Mouse (Mus musculus): ENCODE measurements at regions not wholly inside any gene's neighbourhood (a gene's known extent, or its start where the extent isn't known, plus 50 kb on each side); places are given as distances from the start of the nearest gene placed in this dataset.
"Not testable (repeated sequence)": the region's sequence is repeated elsewhere in the genome, so short reads cannot be mapped to it uniquely, and the experiment has no call there.

- Histone ChIP-seq H3K4me3 (ENCODE audit: control insufficient read depth in 1 of 2, insufficient read depth in 1 of 2, low read depth in 2 of 2, low read length in 2 of 2) (peak overlapping the region; percentile 78 to 90), H3K9ac (ENCODE audit: control insufficient read depth, low read depth, low read length, poor library complexity, severe bottlenecking) (peak overlapping the region; percentile 56)
- H3K79me2 ChIP-seq (ENCODE audit: control insufficient read depth, insufficient read depth, low read length, poor library complexity); H3K36me3 ChIP-seq (ENCODE audit: control insufficient read depth in 1 of 2, insufficient read depth in 2 of 2, low read length in 2 of 2); H3K27ac ChIP-seq (ENCODE audit: control insufficient read depth, low read depth, low read length); H3K9me3 ChIP-seq (replicated peaks; ENCODE audit: insufficient read depth, low read length); H3K27me3 ChIP-seq (ENCODE audit: control insufficient read depth in 1 of 2, insufficient read depth in 2 of 2, low read length in 2 of 2); H3K4me1 ChIP-seq (ENCODE audit: control insufficient read depth in 1 of 2, insufficient read depth in 2 of 2, low read length in 2 of 2): not testable (repeated sequence)
- DNase-seq (ENCODE audit: low read depth, low spot score) = peak; percentile 58
Measured at GRCm38 (mm10) chr1:50025766-50026165, 874.7 kb upstream of the Tmeff2 start.

- no peaks in the 10 kb centered on the region for H3K9me3 ChIP-seq (replicated peaks; ENCODE audit: insufficient read depth, low read length)
- H3K27me3 ChIP-seq (ENCODE audit: control insufficient read depth in 1 of 2, insufficient read depth in 2 of 2, low read length in 2 of 2) = no peaks in the 10 kb centered on the region
- H3K79me2 ChIP-seq (ENCODE audit: control insufficient read depth, insufficient read depth, low read length, poor library complexity) = no peaks in the 10 kb centered on the region
- TF ChIP-seq USF1 (IDR thresholded peaks at IDR 0.05; ENCODE audit: low read depth, low read length) = no peak
- TF ChIP-seq ZNF384 (IDR thresholded peaks at IDR 0.05; ENCODE audit: low read depth, low read length) = no peak
- no peak for TF ChIP-seq POLR2AphosphoS5 (IDR thresholded peaks at IDR 0.05; ENCODE audit: borderline replicate concordance, low read depth, low read length)
- TF ChIP-seq MAX (IDR thresholded peaks at IDR 0.05; ENCODE audit: low read length) = no peak
- no peak for TF ChIP-seq ZKSCAN1 (IDR thresholded peaks at IDR 0.05; ENCODE audit: low read depth, low read length)
- no peak for TF ChIP-seq POLR2A (IDR thresholded peaks at IDR 0.05; ENCODE audit: control insufficient read depth in 1 of 2, insufficient read depth in 1 of 2, low read depth in 1 of 2, low read length in 2 of 2, poor library complexity in 1 of 2)
- no peak overlapping the region for H3K27ac ChIP-seq (ENCODE audit: control insufficient read depth, low read depth, low read length)
- DNase-seq (ENCODE audit: low read depth, low spot score) = no peak
- no peak overlapping the region for H3K9ac ChIP-seq (ENCODE audit: control insufficient read depth, low read depth, low read length, poor library complexity, severe bottlenecking)
- no peaks in the 10 kb centered on the region for H3K36me3 ChIP-seq (ENCODE audit: control insufficient read depth in 1 of 2, insufficient read depth in 2 of 2, low read length in 2 of 2)
- H3K4me3 ChIP-seq (ENCODE audit: control insufficient read depth in 1 of 2, insufficient read depth in 1 of 2, low read depth in 2 of 2, low read length in 2 of 2) = no peak overlapping the region
- H3K4me1 ChIP-seq (ENCODE audit: control insufficient read depth in 1 of 2, insufficient read depth in 2 of 2, low read length in 2 of 2) = no peaks in the 10 kb centered on the region
Measured at GRCm38 (mm10) chr1:50035261-50035660, 865.2 kb upstream of the Tmeff2 start.

- H3K27ac ChIP-seq (ENCODE audit: control insufficient read depth, low read depth, low read length) = no peak overlapping the region
- H3K9me3 ChIP-seq (replicated peaks; ENCODE audit: insufficient read depth, low read length) = no peaks in the 10 kb centered on the region
- DNase-seq (ENCODE audit: low read depth, low spot score) = no peak
- H3K36me3 ChIP-seq (ENCODE audit: control insufficient read depth in 1 of 2, insufficient read depth in 2 of 2, low read length in 2 of 2) = no peaks in the 10 kb centered on the region
- no peaks in the 10 kb centered on the region for H3K4me1 ChIP-seq (ENCODE audit: control insufficient read depth in 1 of 2, insufficient read depth in 2 of 2, low read length in 2 of 2)
- H3K4me3 ChIP-seq (ENCODE audit: control insufficient read depth in 1 of 2, insufficient read depth in 1 of 2, low read depth in 2 of 2, low read length in 2 of 2) = no peak overlapping the region
- TF ChIP-seq JUND (IDR thresholded peaks at IDR 0.05; ENCODE audit: low read depth, low read length) = no peak
- TF ChIP-seq SMC3 (IDR thresholded peaks at IDR 0.05; ENCODE audit: low read depth, low read length) = no peak
- TF ChIP-seq USF1 (IDR thresholded peaks at IDR 0.05; ENCODE audit: low read depth, low read length) = no peak
- no peak for TF ChIP-seq ETS1 (IDR thresholded peaks at IDR 0.05; ENCODE audit: low read depth, low read length)
- no peak for TF ChIP-seq TBP (IDR thresholded peaks at IDR 0.05; ENCODE audit: low read depth, low read length)
- TF ChIP-seq MYC (IDR thresholded peaks at IDR 0.05; ENCODE audit: low read depth, low read length) = no peak
- no peak for TF ChIP-seq UBTF (IDR thresholded peaks at IDR 0.05; ENCODE audit: borderline replicate concordance, insufficient read depth, low read depth, low read length)
- no peak for TF ChIP-seq RCOR1 (IDR thresholded peaks at IDR 0.05; ENCODE audit: low read depth, low read length)
- TF ChIP-seq CHD1 (IDR thresholded peaks at IDR 0.05; ENCODE audit: low read depth, low read length) = no peak
- TF ChIP-seq TCF12 (IDR thresholded peaks at IDR 0.05; ENCODE audit: low read depth, low read length) = no peak
- TF ChIP-seq POLR2A (IDR thresholded peaks at IDR 0.05; ENCODE audit: control insufficient read depth in 1 of 2, insufficient read depth in 1 of 2, low read depth in 1 of 2, low read length in 2 of 2, poor library complexity in 1 of 2) = no peak
- no peak overlapping the region for H3K9ac ChIP-seq (ENCODE audit: control insufficient read depth, low read depth, low read length, poor library complexity, severe bottlenecking)
- H3K79me2 ChIP-seq (ENCODE audit: control insufficient read depth, insufficient read depth, low read length, poor library complexity) = no peaks in the 10 kb centered on the region
- no peaks in the 10 kb centered on the region for H3K27me3 ChIP-seq (ENCODE audit: control insufficient read depth in 1 of 2, insufficient read depth in 2 of 2, low read length in 2 of 2)
Measured at GRCm38 (mm10) chr1:50045816-50046215, 854.6 kb upstream of the Tmeff2 start.

Measured in MEL (cell line).